11 mouse cellular contexts compared by ENCODE assay signal in the genomic region with DNA sequence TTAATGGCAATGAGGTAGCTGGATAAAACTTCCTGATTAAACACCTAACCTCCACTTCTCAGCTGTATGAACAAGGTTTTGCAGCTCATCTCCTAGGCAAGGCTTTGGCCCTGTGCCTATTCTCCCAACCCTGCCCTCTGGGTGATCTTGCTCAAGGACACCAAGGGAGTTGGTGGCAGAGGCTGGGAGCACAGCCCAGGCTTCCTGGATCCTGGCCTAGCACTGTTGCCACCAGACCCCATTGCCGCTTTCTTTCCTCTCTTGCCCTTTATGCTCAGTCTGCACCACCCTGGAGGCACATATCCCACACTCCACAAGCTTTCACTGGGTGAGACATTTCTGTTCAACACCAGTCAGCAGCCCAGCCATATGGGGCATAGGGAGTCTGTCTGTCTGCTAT. TPM values are rescaled to one million over a fixed set of nuclear protein-coding genes. Genes with fewer than 3 reads are reported as not detected.
DNase-seq lines count a peak whose midpoint lies in the region; ATAC-seq and TF ChIP-seq lines count a peak whose summit lies in the region.
"Had no signal": no experiment of that assay in that cellular context is flagged by ENCODE, and none has a peak within 500 bp of the region (broad histone marks: within the 10 kb centered on the region; RNA-seq: fewer than 3 reads in every experiment).

No protein-coding gene starts in this region.

- H3K9ac ChIP-seq in hindbrain, embryonic 16.5 days (ENCODE audit: low read depth, low read length): no peak overlapping the region
- H3K9ac ChIP-seq: midbrain, embryonic 12.5 days; neural tube, embryonic 12.5 days had no signal

- H3K4me3 ChIP-seq in hindbrain, embryonic 16.5 days (ENCODE audit: low read length): no peak overlapping the region
- H3K4me3 ChIP-seq in hindbrain, embryonic 10.5 days: no peak overlapping the region
- no peak overlapping the region for H3K4me3 ChIP-seq in cerebellum, adult 2 months (replicated peaks; ENCODE audit: insufficient read depth, low read depth, low read length)
- H3K4me3 ChIP-seq: limb, embryonic 10.5 days; midbrain, embryonic 12.5 days; neural tube, embryonic 12.5 days had no signal

- no peaks in the 10 kb centered on the region for H3K36me3 ChIP-seq in hindbrain, embryonic 16.5 days (ENCODE audit: control insufficient read depth, insufficient read depth, low read length)
- H3K36me3 ChIP-seq in hindbrain, embryonic 10.5 days: no peaks in the 10 kb centered on the region
- H3K36me3 ChIP-seq: limb, embryonic 10.5 days; midbrain, embryonic 12.5 days; neural tube, embryonic 12.5 days had no signal

- no peak for TF ChIP-seq CTCF in cerebellum, adult 2 months (IDR thresholded peaks at IDR 0.05; ENCODE audit: borderline replicate concordance, insufficient read depth, low read depth, low read length)

- no peak for TF ChIP-seq POLR2A in cerebellum, adult 2 months (IDR thresholded peaks at IDR 0.05; ENCODE audit: borderline replicate concordance, insufficient read depth, low read length)

- no peak for DNase-seq in hindbrain, embryonic 10.5 days (ENCODE audit: low spot score)
- peak; percentile 53 for DNase-seq in ovary, postnatal 36 days (ENCODE audit: low spot score)
- DNase-seq in ovary, postnatal 14 days (ENCODE audit: low spot score): no peak
- peak; percentile 20 to 31 for DNase-seq in cerebellum, adult 2 months
- peak; percentile 47 for DNase-seq in testis, postnatal 10 days (ENCODE audit: low spot score)
- DNase-seq in embryo, embryonic 9.5 days (ENCODE audit: extremely low spot score): no peak
- no peak for DNase-seq in thymus, postnatal 25 days

- H3K9me3 ChIP-seq in hindbrain, embryonic 16.5 days (ENCODE audit: control insufficient read depth, low read length): no peaks in the 10 kb centered on the region
- H3K9me3 ChIP-seq in hindbrain, embryonic 10.5 days: no peaks in the 10 kb centered on the region
- H3K9me3 ChIP-seq: limb, embryonic 10.5 days; midbrain, embryonic 12.5 days; neural tube, embryonic 12.5 days had no signal

- H3K4me2 ChIP-seq in hindbrain, embryonic 16.5 days (ENCODE audit: low read length): no peak overlapping the region
- H3K4me2 ChIP-seq: midbrain, embryonic 12.5 days; neural tube, embryonic 12.5 days had no signal

- WGBS in hindbrain, embryonic 16.5 days: 83% methylated on average over 1 of the region's 1 CpGs
- WGBS in hindbrain, embryonic 10.5 days: 100% methylated on average over 1 of the region's 1 CpGs
- 57% methylated on average over 1 of the region's 1 CpGs for WGBS in cerebellum, adult 2 months

- peaks cover 3% of the 10 kb centered on the region for H3K27me3 ChIP-seq in hindbrain, embryonic 16.5 days (replicated peaks; ENCODE audit: control insufficient read depth, insufficient read depth, low read length)
- peaks cover 91% of the 10 kb centered on the region for H3K27me3 ChIP-seq in hindbrain, embryonic 10.5 days (ENCODE audit: insufficient read depth, poor library complexity, severe bottlenecking)
- no peaks in the 10 kb centered on the region for H3K27me3 ChIP-seq in cerebellum, adult 2 months (ENCODE audit: control insufficient read depth, insufficient read depth, low read length)

- no peaks in the 10 kb centered on the region for H3K4me1 ChIP-seq in hindbrain, embryonic 16.5 days (ENCODE audit: control insufficient read depth, insufficient read depth, low read depth, low read length)
- no peaks in the 10 kb centered on the region for H3K4me1 ChIP-seq in hindbrain, embryonic 10.5 days (replicated peaks)
- H3K4me1 ChIP-seq in cerebellum, adult 2 months (ENCODE audit: control insufficient read depth, insufficient read depth, low read length): peaks cover 6% of the 10 kb centered on the region
- H3K4me1 ChIP-seq: limb, embryonic 10.5 days; midbrain, embryonic 12.5 days; neural tube, embryonic 12.5 days had no signal

- no peak overlapping the region for H3K27ac ChIP-seq in hindbrain, embryonic 16.5 days (ENCODE audit: low read depth, low read length)
- no peak overlapping the region for H3K27ac ChIP-seq in hindbrain, embryonic 10.5 days
- peak overlapping the region; percentile 49 for H3K27ac ChIP-seq in cerebellum, adult 2 months (ENCODE audit: insufficient read depth, low read length)
- H3K27ac ChIP-seq: limb, embryonic 10.5 days; midbrain, embryonic 12.5 days; neural tube, embryonic 12.5 days had no signal

- peak; percentile 67 for ATAC-seq in hindbrain, embryonic 16.5 days

RNA-seq across cellular contexts. Expression of gene Tsc22d3, which starts 35.7 kb away (rescaled TPM):
- polyA plus RNA-seq in hindbrain, embryonic 16.5 days (2015; fragmentation: Nextera tagmentation; extraction: Ambion mirVana): 135 and 147 TPM in 2 replicates
- polyA plus RNA-seq in hindbrain, embryonic 10.5 days (2016; fragmentation: Nextera tagmentation; extraction: Ambion mirVana): 122 and 124 TPM in 2 replicates
- polyA plus RNA-seq in cerebellum, adult 2 months (2012; rRNA removed): 155 and 168 TPM in 2 replicates

Comparison
In these comparisons a context has a peak if more than half of its experiments do, and no peak if none do; other contexts are left out.
1. DNase-seq: peak in ovary, postnatal 36 days (single experiment), cerebellum, adult 2 months (2 of 2) and testis, postnatal 10 days (single experiment); none in hindbrain, embryonic 10.5 days (single experiment), ovary, postnatal 14 days (single experiment), embryo, embryonic 9.5 days (single experiment) and thymus, postnatal 25 days (single experiment).